Mouse (Mus musculus) lung, adult 18-20 months (tissue): ENCODE data around the gene Large1.
"Not testable (repeated sequence)": the region's sequence is repeated elsewhere in the genome, so short reads cannot be mapped to it uniquely, and the experiment has no call there.

Experiments used
- DNase-seq, 2 experiments: peaks; one replicate each; pipeline ENCODE4 v3.0.0; 2022; ENCODE audit warnings: mixed read lengths in 2 of 2

Large1 gene

DNA sequence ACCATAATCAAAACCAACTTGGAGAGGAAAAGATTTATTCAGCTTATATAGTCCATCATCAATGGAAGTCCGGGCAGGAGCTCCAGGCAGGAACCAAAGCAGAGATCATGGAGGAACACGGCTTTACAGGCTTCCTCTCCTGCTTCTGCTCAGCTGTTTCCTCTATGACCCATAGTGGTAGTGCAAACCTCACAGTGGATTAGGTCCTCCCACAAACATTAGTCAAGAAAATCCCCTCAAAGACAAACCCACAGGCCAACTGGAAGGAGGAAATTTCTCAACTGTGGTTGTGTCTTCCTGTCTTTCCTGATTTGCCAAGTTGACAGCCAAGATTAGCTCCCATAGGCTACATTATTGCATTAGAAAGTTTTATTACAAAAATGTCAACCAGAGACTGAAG is 59.7 kb downstream of the Large1 start:
- no peak for DNase-seq

DNA sequence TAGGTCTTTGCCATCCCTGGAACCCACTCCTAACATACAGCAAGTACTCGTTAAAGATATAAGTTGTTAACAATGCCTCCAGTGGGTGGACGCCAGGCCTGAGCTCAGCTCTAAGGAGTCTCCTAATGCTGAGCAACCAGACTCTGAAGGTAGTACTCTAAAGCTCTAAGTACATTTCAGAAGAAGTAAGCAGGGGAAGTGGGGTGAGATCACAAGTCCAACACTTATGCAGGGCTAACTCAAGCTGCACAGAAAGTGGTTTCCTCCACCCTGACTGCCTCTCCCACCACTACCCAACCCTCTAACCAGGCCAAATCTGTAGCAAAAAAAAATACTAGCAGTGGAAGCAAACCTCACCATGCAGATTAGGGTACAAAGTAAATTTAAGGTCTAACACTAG is 61.7 kb downstream of the Large1 start:
- no peak for DNase-seq

DNA sequence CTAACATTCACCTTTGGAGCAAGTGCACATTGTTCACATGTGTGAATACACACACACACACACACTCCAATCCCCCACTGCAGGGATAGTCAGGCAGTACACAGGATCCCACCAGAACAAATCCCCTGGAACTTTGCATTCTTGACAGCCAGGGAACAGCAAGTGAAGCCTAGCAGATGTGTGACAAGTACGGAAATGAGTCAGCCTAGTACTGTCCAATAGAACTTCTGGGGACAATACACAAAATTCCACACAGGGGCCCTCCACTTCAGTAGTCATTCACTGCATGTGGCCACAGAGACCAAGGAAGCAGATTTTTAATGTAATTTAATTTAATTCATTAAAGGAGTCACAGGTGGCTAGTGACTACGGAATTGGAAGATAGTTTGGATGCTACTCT is 62.7 kb downstream of the Large1 start:
- DNase-seq, result no peak

DNA sequence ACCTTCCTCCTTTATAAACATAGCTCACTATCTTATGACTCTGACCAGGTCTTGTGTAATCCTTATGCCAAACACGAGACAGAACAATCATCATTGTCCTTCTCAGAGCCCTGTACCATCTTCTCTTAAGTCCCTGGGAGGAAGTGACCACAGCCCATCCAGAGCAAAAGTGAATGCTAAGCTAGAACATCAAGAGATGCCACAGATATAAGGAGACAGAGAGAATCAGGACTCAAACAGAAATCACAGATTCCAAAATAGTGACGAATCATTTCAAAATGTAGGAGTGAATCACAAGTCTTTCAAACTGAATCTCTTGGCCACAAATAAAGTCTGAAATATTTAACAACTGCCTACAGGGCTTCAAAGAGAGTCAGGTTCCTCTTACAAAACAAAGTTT is 63.5 kb downstream of the Large1 start:
- DNase-seq, result no peak

DNA sequence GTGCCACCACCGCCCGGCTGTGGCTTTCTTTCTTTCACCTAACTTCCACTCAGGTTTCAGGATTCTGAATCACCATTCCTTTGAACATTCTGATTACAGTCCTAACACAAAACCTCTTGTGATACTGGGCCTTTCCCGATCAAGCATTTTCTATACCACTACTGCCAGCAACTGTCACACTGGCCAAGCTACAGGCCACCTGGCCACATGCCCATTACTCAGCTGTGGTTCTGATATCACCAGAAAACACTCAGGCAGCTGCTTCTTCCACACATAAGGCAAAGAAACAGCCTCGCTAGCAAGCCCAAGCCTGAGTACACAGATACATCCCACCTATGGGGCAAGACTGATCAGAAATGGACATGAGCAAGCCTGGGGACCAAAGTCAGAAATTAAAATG is 71.3 kb downstream of the Large1 start:
- no peak for DNase-seq

DNA sequence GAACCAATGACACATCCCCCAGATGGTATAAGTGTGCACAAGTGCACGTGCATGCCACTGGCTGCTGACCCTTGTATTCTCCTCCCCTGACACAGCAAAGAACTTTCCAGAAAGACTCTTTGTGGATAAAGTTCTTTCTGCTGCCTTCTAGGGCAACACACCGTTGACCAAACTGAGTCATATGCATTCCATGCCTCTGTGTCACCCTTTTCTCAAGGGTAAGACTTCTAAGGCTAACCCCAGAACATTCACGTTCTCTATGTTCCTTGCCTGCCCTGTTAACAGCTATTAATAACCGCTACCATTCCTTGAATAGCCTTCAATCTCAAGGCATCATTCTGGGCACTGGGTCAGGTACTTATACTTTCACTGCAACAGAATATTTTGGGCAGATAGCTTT is 77.3 kb downstream of the Large1 start:
- no peak for DNase-seq

DNA sequence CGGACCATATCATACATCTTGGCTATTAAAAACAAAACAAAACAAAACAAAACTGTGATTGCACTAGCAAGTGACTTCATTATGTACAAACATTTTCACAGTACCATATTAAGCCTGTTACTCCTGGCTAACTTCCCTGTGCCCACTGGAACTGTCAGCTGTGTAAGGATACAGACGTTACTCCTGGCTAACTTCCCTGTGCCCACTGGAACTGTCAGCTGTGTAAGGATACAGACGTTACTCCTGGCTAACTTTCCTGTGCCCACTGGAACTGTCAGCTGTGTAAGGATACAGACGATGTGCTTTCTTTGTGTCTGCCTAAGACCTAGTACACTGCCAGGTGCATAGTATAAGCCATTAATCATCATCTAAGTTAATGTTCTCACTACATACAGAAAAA is 77.9 kb downstream of the Large1 start:
- not testable (repeated sequence) for DNase-seq

DNA sequence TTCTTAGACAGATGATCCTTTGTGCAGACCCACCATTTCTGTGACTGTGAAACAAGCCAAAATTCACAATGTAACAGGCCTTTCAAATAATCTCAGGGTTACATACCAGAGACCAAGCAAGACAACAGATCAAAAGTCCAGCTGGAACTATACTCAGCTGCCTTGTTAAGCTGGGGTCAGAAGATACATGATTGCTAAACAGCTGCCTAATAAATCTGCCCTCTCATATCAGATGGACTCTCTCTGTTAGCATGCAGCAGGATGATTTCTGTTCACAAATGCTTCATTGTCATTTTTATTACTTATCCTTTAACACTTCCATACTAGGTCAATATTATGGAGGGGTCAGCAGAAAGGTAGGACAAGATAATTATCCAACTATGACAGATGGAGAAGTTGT is 80.2 kb downstream of the Large1 start:
- DNase-seq, result no peak

DNA sequence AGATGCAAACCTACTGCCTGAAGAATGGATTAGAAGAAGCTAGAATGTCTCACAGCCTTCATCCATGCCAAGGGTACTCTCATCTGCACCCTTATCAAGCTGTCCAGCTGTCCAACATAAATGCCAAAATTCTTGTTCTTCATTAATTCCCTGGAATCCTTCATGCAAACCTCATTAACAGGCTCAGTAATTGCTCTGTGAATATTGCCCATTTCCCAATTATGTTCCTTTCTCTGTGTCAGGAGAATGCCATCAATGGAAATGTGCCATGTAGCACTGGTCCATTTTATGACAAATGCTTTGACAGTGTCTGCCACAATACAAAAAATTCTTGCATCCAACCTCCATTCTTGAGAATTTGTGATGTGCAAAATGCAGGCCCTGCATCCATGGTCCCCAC is 82.3 kb downstream of the Large1 start:
- DNase-seq, result no peak

DNA sequence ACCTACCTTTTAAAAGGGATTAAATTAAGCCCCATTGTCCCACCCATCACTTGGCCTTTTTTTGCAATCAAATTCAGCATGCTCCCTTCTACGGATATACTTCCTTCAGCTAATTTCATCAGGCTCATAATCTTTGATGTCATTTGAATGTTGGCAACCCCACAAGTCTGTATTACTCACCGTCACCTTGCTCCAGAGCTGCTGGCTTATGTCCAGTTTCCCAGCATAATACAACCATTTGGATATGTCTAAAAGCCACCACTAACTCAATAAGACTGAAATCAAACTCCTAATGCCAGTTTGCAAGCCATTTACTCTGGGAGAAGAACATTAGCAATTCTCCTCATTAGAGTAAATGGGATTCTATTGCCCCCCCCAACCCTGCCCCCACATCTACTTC is 95.4 kb downstream of the Large1 start:
- DNase-seq, result peak in 1 of 2 experiments; percentile 15

DNA sequence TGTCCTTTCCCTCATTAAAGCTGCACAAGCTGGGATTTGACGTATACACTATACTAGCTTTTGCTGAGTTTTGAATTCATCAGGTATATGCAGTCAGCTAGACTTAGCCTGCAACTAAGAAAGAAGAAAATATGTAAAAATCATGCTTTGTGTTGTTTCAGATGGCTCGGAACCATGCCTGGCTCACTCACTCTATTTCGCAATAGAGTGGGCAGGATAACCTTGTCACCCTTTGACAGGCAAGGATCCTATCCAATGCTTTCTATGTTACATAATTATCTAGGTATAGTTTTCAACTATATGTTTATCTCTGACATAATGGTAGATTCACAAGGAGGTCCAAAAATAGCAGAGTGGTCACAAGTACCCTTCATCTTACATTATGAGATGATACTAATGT is 109.2 kb downstream of the Large1 start:
- DNase-seq, result no peak

DNA sequence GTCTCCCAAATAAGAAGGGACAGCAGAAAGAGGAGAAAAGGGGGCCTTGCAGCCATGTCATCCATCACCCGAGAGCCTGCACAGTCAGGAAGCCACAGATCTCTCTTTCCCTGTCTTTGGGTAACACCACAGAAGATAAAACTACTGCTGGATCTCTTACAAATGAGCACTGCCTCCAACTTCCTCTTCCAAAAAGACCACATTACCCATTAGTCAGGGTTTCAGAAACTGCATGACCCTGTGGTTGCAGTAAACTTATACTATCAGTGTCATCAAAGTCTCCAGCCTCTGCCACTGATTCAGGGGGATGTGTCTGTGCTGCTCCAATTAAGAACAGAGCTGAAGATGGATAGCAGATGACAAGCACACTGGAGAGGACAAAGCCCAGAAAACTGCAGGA is 111.3 kb downstream of the Large1 start:
- DNase-seq, result no peak

DNA sequence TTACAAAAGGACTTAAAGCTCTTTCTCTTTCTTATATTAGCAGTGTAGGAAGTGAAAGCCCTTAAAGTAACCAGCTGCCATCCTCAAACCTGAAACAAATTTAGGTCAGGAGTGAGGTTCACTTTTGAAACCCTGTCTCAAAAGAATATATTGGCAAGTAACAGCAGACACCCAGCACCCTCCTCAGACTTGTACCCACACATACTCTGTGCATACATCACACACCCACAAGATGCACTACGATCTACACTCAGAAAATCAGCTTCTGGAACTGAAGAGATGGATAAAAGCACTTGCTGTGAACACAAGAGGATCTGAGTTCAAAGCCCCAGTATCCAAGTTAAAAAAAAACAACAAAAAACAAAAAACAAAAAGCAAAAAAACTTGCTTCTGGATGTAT is 119.1 kb downstream of the Large1 start:
- DNase-seq, result no peak

DNA sequence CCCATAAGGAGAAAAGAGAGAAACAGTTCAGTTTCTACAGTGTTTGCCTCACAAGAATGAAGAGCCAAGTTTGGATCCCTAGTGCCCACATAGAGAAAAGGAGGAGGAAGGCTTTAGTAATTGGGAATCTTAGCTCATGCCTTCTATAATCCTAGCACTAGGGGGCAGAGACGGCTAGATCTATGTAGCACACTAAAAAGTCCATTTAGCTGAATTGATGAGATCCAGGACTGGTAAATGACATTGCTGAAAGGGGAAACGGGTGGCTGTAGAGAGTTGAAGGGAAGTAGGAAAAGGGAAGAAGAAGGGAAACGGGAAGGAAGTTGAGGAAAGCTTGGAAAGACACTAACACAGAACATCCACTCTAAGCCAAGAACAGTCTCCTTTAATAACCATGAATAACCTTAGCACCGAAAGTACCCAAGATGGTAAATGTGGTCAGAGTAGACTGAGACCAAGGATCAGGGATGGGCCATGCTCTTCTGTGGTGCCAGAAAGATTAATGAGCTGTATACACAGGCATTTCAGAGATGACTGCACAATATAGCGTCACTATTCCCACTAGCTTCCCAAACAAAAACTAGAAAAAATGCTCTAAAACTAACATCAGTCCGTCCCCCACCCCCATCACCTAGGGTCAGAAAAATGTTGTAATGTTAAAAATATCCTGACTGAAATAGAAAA is 119.8 kb downstream of the Large1 start:
- peak in 1 of 2 experiments; percentile 29 for DNase-seq

DNA sequence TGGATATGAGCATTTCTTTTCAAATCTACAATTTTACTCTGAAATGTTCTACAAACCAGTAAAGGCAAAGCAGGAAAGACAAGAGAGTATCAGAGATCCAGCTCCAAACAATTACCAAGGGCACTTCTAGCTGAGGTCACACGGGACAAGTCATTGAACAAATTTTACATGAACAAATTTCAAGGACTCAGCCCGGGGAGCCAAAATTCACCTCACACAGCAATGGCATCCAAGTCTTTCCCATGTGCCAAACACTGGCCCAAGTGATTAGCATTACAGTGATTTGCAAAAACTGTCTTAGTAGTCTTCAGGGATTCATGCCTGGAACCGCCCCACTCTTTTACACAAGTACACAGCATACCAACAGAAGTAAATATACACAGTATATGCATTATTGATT is 126.5 kb downstream of the Large1 start:
- DNase-seq, result no peak

DNA sequence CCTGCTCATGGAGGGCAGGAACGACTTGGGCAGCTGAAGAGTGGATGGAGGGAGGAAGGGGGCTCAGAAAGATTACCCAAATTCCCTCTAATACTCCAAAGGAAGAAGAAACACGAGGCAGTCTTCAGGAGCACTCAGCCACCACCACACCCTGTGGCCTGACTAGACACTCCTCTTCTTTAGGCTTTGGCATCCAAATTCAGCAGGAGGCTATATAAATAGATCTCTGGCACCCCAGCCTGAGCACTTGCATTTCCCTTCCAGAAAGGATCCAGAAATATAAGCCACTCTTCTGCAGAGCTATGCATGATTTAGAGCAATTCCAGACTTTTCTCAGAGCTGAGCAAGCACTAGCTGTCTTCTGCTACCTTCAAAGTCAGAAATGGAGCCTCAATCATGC is 127.7 kb downstream of the Large1 start:
- no peak for DNase-seq

DNA sequence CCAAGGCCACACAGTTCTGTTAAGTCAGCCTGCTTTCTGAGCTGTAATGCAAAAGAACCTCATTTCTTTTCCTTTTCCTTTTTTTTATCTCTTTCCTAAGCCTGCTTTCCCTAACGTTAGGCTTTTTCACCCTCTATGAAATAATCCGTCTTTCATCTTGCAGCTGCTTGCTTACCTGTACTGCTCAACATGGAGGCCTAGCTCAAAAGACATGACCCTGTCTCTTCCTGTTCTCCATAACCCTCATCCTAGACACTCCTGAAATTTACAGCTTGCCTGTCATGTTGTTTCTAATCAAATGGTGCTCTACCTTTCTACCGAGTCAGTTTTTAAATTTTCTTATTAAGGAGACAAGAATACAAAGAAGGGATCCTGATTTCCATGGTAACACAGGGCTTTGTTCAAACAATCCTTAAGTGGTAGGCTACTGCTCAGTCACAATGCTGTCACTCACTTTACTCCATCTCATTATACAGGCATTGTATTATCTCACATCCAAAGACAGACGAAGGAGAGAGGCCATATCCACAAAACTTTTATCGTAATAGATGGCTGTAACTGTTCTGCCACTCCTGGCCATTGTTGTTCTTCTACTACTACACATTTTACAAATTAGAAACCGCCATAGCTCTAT is 134.0 kb downstream of the Large1 start:
- DNase-seq, result no peak

DNA sequence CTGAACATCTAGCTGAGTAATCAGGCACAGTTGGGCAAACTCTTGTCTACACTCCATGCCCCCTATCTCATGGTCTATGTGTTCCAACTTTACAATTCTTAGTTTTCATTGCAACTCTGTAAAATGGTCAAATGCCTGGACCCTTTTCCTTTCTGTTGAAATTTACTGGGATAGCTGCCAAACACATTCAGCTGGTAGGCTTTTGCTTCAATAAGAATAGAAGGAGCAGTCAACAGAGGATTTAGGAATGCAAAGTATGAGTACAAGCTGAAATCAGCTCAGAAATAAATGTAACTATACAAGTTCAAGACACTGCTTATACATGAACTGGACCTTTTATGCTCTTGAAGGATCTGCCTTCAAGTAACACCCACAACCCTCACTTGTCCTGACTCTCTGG is 146.5 kb downstream of the Large1 start:
- DNase-seq, result no peak

DNA sequence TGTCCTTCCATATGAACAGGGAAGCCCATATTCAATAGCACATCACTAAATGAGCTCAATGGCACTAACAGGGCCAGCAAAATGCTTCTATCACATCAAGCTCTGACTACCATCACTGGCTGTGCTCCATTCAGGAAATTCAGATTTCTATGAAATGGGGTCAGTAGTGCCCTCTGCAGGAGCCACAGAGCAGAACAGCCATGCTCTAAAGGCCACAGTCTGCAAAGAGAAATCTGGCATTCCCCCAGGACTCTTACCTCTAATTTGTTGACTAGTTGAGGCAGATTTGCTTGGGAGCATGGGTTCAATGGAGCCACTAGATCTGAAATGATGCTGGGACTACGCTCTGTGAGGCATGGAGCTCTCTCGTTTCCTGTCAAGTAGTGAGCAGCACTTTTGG is 151.5 kb downstream of the Large1 start:
- no peak for DNase-seq

DNA sequence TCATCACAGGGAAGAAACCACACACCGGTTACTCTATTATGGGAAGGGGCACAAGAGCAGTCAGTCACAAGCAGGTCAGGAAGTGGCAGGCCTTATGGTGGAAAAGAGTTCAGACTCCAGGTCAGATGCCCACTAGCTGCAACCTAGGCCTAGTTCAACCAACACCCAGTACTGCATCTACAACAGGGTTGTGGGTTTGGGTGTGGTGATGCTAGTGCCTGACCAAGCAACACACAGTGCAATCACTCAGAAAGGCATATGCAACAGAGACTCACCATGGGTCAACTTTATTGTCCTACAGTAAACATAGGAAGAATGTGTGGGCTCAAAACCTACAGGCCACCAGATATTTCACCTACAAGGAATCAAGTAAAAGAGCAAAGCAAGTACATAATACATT is 155.6 kb downstream of the Large1 start:
- DNase-seq, result no peak

DNA sequence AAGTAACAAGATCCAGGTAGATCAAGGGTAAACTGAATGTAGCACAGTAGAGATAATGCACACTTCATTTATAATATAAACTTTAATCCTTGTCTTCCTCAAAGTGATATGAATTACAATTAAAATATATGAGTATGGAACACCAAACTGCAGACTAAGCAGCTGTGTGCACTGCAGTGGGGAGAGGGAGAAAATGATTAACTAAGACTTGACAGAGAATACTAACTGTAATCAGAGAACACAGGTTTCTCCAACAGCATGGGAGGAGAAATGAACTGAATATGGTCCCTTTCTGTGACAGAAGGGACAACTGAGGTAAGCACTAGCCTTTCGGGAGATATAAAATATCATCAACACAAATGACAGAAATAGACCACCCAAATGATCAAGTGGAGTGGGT is 164.7 kb downstream of the Large1 start:
- DNase-seq, result no peak

DNA sequence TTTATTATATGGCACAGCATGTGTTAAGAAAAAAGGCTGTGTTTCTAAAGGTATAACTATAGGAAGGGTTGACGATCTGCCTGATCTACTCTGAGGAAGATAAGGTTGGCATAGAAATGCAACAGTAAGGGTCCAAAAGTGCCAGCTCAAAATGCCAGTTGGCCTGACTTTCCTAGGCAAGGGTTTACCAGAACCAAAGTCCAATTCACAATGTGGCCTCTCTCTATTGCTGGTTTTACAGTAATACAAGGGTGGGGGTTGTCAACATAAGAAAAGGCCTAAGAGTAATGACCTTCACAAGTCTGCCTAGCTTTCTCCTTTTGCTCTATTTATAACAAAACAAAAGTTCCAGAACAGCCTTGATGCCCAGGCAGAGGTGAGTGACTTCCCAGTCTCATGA is 166.0 kb downstream of the Large1 start:
- no peak for DNase-seq

DNA sequence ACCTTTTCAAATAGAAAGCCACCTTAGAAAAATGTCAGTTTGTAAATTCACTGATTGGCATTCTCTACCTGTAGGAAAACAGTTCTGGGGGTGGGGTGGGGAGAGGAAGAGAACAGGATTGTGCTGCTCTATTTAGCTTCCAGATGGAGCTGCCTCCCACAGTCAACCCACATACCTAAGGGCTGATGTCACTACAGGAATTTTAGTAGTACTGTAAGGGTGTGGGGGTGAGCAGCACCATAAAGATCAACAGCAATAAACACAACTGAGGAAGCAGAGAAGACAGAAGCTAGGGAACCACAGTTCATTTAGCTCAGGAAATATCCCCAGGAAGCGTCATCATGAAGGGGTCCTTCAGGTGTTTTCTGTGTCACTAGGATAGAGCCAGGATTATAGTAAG is 174.9 kb downstream of the Large1 start:
- DNase-seq, result no peak

DNA sequence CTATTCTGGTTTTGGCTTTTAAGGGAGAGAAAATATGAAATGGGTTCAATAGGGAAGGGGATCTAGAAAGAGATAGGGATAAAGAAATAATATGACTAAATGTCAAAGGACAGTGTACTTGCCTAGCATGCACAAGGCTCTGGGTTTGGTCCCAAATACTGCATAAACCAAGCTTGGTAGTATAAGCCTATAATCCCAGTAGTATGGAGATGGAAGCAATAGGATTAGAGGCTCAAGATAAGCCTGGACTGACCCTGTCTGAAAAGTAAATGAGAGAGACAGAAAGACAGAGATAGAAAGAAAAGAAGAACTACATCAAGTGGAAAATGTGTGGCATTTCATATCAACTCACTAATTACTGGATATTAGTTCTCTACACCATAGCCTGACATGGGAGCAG is 180.7 kb downstream of the Large1 start:
- no peak for DNase-seq

DNA sequence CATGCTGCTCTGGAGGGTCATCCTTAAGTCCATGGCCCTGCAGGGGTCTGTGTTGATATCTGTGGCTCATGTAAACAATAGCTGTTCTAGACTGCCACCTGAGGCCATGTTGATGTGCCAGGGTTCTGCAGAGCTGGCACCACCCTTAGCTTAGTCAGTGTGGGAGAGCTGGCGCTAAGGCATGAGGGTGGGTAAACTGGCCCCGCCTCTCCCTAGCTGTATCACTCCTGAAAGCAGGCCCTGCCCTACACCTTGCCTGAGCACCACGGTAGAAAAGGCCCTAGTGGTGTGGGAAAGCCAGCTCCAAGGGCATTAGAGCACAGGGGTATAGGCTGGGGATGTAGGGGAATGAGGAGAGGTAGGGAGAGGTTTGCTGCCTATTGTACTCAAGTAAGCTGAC is 191.3 kb downstream of the Large1 start:
- DNase-seq, result peak; percentile 5 to 6
